Mouse (Mus musculus) spleen, postnatal 4 days (tissue): Measurements from ENCODE around the gene Pop5.
A peak's percentile ranks its signal among the peaks of the same experiment; 100 is the strongest.

ENCODE experiments used
- DNase-seq, 2 experiments: peaks; one replicate each; pipeline ENCODE4 v3.0.0; 2022; ENCODE audit warnings: low spot score in 2 of 2

The Pop5 gene

DNA sequence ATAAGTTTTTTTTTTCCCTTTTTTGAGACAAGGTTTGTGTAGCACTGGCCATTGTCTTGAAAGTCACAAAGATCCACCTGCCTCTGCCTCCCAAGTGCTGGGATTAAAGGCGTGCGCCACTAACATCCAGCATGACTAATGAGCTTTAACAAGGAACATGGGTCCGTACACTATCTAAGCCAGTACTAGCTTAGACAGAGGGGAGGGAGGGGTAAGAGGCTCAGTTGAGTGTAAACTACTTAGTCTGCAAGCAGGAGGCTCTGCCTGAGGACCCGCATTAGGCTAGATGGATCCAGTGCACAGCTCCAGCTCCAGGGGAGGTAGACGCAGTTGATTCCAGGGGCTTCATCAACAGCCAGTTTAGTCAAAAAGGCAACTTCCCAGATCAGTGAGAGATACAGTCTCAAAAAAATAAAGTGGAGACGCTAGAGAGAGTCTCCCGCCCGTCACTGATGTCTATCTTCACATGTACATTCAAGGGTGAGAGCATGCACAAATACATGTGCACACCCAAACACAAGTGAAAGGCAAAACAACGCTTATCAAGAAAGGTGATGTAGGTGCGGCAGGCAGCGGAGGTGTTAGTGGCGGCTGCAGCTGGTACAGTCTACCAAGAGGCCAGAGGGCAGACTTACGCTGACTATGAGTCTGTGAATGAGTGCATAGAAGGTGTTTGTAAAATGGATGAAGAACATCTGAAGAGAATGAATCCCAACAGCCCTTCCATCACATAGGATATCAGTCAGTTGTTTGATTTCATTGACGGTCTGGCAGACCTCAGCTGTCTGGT is 27.1 kb downstream of the Pop5 start:
- DNase-seq: no peak

DNA sequence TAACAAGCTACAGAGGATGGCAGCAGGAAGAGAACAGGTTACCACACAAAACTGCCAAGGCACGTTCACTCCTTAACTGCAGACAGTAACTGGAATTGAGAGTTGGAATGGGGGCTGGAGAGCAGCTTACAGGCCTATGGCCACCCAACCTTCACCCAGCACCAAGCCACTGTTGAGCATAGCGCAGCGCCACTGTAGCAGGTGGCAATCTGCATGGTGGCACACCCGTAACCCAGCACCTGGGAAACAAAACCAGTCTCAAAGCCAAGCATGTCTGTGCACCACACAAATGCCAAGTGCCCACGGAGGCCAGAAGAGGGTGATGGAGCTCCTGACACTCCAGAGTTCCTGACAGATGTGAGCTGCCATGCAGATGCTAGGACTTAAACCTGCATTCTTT is 30.7 kb downstream of the Pop5 start:
- no peak for DNase-seq

DNA sequence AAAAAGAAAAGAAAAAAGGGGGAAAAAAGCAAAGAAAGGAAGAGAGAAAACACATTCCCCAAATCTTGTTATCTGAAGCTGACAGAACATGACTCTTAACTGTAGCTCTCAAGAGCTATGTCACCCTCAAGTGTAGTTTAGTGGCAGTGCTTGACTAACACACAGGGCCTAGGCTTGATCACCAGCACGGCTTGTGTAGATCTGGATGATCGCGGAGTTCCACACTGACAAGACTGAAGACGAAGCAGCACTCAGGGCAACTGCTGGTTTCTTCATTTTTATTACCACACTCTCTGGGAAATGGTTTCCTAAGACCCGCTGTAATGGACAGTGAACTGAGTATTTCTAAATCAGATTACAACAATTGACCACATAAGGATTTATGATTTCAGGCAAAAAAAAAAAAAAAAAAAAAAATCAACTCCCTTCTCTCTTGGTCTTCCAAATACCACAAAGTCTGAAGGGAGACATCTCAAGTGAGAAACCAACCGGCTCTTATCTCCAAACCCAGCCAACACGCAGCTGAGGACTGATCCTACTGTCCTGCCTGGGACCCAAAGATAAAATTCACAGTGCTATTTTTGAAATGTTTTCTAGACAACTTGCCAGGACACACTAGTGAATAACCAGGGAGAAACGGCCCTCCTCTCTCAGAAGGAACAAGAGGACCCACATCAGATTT is 31.3 kb downstream of the Pop5 start:
- DNase-seq: peak in 1 of 2 experiments; percentile 72

DNA sequence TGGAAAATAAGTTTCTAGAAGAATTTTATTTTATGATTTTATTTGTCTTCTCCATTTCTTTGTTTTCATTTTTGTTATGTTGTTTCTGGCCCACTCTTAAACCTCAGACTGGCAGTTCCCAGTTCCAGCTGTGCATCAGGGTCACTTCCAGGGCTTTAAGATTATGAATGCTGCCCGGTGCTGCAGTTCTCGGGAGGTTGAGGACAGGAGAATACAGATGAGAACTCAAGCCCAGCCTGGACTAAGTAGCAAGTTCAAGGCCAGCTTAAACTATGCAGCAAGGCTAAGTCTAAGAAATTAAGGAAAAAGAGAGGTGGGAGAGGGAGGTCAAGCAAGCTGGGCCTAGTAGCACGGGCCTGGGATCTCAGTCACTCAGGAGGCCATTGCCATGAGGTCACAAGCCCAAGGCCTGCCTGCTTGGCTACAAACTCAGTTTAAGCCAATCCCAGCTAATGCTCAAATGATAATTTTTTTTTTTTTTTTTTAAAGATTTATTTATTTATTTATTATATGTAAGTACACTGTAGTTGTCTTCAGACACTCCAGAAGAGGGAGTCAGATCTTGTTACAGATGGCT is 31.9 kb downstream of the Pop5 start:
- no peak for DNase-seq

DNA sequence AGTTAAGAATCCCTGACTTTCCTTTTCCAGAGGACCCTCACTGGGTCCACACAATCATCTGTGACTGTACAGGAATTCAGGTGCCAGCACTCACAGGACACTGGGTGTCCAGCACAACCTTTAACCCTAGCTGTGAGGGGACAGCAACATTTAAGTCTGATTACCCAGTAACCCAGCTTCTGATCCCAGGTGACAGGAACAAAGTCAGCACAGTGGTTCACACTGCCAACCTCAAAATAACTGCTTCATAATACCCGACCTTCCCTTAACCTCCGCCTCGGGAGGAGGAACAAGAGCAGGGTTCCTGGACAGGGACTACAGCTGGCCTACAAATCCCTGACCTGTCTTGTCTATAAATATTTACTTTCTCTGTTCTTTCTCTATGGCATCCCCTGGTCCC is 32.6 kb downstream of the Pop5 start:
- no peak for DNase-seq

DNA sequence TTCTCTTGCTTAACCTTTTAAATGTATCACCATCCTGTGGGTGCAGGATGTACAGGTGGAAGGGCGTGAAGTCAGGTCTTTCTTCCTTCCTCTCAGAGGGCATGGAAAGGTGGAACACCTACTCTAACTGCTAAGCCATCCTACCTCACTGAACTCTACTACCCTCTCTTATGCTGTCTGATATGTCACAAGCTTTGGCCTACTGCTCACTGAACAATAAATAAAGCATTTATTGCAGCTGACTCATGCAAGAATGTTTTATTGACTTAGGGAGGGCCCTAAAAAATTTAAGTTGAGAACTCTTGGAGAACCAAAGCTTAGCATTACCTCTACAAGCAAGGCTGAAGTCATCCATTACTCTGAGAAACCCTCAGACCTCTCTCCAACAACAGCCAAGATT is 34.3 kb downstream of the Pop5 start:
- DNase-seq: no peak

DNA sequence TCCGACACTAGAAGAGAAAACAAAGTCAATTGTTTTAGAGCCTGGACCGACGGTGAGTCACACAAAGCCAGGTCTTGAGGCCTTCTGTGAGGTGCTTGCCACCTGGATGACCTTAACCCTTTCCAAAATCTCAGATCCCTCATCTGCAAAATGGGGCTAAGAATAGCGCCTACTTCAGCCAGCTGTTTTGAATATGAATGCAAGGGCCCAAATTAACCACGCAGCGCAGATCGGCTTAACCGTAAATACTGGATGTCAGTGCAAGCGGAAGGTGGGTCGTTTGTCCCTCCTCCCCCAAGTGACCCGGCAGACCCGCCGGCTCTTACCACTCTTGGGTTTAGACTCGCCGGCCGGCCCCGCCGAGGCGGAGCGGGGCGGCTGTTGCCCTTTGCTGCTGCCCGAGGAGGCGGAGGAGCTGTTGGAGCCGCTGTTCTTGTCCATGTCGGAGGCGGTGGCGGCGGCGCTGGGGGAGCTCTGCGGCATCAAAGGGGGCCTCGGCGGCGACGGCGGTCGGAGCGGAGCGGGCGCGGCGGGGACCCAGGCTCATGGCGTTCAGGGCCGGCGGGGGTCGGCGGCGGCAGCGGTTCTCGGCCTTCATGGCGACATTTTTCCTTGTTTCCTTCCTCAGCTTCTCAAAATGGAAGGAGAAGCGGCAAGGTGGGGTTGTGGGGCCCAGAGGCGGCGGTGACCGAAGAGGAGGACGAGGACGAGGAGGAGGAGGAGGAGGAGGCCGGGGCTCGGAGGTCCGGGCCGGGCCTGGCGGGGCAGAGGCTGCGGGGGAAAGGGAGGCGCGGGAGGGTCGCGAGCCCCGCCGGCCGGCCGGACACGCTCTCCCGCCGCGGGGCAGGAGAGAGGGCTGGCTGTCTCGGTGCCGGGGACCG is 36.5 kb downstream of the Pop5 start:
- DNase-seq: peak; percentile 53 to 86

DNA sequence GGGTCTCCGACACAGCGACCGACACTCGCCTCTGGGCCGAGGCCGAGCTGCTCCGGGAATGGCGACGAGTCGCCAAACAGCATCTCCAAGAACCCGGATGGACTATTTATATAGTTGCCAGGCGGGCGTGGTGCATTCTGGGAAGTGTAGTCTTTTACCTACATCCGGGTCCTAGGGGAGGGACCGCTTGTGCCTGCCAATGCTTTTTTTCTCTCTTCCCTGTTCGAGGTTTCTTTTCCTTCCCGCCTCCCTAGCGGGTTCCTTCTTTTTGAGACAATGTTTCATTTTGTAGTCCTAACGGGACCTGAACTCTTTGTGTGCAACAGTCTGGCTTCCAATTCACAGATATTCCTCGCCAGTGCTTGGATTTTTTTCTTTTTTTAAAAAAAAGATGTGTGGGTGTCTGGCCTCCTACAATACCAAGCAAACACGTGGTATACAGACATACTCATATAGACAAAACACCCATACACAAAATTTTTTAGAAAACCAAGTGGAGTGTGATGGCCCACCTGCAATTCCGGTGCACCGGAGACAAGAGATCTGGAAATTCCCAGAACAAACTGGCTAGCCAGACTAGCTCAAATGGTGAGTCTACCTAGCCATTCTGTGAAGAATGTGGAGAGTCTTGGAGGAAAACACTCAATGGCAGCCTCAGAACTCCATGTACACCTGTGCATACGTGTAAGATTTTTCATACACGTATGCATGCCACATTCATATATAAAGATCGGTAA is 37.3 kb downstream of the Pop5 start, which contains the start of gene Rnf10:
TSS of gene Rnf10 (minus strand) at position 87 of the 737 bp plus-strand sequence.
- DNase-seq: peak; percentile 97 to 98

DNA sequence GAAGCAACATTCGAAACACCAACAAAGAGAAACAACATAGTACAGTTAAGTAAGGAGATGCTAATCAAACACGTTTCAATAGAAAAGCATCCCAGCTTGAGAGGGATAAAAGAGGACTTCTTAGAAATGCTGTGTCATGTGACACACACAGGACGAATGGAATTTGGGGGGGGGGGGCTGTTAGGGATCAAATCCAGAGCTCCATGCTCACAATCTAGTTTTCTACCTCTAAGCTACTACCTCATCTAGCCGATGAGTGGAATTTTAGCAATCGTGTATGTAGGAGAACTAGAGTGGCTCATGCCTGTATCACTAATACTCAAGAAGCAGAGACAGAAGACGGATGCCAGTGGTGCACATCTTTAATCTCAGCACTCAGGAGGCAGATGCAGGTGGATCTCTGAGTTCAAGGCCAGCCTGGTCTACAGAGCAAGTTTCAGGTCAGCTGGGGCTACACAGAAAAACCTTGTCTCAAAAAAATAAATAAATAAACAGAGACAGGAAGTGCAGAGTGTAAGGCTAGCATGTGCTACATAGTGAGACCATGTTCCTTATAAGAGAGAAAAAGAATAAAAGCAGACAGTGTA is 38.0 kb downstream of the Pop5 start:
- DNase-seq: no peak

DNA sequence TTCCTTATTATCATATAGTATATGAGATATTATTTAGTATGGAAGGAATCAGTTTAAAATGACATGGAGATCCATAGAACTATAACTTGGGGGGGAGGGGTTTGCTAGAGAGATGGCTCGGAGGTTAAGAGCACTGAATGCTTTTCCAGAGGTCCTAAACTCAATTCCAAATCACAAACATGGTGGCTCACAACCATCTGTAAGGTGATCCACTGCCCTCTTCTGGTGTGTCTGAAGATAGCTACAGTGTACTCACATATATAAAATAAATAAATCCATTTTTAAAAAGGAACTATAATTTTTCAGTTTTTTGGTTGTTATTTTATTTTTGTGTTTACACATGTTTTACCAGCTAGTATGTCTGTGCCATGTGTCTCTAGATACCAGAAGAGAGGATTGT is 38.7 kb downstream of the Pop5 start:
- DNase-seq: no peak

DNA sequence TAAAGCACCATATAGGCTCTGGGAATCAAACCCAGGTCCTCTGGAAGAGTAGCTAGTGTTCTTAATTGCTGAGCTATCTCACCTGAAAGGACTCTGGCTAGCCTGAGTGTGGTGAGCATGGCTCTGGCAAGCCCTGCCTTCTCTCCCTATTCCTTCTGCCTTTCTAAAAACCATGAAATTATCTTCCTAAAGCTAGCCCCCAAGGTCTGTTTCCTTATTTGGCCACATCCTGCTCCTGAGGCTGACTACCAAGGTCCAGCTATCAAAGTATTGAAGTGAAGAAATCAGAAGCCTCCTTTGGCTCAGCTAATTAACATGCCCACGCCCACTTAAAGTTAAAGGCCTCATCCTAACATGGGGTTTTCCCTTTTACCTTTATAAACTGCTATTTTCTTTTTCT is 39.1 kb downstream of the Pop5 start:
- DNase-seq: no peak

DNA sequence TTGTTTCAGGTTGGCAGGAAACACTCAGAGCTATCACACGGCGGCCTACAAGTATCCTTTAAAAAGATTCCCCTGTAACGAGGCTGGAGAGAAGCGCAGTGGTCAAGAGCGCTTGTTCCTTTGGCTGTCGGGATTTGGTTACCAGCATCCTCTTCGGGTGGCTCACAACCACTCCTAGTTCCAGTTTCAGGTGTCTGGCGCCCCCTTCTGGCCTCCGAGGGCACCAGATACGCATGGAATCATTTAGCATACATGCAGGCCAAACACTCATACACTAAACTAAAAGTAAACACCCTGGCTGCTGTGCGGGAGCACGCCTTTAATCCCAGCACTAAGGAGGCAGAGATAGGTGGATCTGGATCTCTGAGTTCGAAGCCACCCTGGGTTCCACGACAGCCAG is 40.4 kb downstream of the Pop5 start:
- peak; percentile 58 to 75 for DNase-seq

DNA sequence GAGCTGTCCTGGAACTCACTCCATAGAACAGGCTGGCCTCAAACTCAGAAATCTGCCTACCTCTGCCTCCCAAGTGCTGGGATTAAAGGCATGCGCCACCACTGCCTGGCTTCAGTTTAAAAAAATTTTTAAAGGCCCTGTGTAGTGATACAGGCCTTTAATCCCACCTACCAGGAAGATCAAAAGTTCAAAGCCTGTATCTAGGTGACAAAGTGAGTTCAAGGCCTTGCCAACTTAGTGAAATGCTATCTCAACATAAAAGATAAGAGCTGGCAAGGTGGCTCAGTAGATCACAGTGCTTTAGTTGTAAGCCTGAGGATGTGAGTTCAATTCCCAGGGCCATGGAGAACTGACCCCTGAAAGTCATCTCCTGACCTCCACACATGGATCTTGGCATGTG is 42.4 kb downstream of the Pop5 start:
- DNase-seq: no peak

DNA sequence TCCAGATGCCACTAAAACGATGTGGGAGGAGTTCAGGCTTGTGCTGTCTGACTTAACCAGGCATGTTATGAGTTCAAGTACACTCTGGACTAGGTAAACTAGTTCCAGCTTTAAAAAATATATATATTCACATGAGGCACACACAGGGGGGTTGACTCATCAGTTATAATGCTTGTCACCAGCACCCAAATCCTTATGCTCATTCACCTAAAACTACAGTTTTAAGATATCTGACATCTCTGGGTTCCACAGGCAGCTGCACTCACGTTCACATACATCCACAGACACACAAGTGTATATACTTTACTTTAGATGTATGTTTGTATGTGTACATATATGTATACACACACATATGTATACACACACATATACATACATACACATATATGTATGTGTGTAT is 43.1 kb downstream of the Pop5 start:
- no peak for DNase-seq

DNA sequence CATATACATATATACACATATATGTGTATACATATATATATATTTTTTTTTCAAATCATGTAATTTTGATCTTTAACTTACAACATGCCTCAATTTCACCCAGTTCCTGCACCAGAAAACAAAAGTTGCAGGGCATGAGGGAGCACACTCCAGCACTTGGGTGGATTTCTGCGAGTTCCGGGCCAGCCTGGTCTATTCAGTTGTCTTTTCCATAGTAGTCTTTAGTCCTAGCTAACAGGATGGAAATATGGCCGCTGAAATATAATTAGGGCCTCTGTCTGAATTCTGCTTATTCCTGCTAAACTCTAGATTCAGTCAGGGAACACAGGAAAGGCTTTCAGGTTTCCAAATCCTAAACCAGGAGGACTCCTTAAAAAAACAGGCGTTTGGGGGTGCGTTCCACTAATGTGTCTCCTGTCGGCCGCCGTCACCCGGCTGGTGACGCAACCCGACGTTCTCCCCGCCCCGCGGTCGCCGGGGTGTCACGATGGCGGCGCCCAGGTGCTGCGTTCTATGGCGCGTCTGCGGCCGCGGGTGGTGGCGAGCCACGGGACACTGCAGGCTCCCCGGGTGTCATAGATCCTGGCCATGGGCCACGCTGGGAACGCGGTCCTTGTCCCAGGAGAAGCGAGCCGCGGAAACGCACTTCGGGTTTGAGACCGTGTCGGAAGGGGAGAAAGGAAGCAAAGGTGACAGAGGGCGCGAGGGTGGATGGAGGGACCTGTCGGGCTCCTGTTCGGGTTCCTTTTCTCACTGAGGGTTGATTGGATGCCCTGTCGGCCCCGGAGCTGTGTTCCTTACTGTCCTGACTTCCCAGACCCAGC is 43.8 kb downstream of the Pop5 start, which contains the start of gene Coq5:
TSS of gene Coq5 (plus strand) at position 441 of the 824 bp plus-strand sequence.
- peak; percentile 89 to 96 for DNase-seq

DNA sequence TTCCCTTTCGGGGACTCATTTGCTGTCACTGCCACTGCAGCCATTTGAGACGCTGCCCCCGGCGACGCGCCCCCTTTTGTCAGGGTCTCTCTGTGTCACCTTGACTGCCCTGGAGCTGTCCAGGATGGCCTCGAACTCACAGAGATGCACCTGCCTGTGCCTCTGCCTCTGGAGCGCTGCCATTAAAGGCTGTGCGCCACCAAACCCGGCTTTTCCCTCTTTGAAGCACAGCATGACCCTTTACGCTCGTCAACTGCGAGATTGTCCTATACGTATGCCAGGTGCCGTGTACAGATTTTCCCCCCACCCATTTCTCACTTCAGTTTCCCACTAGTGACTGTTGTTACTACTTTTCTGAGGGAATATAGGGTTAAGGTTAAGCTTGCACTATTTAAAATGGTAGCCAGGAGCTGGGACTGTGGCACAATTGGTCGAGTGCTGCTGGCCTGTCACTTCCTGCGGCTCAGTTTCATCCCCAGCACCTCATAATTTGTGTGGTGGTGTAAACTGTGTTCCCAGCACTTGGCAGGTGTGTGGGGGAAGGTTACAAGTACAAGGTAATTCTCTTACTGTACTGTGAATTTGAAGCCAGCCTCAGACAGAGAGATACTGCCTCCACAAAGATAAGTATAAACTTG is 44.5 kb downstream of the Pop5 start:
- peak in 1 of 2 experiments; percentile 69 for DNase-seq

DNA sequence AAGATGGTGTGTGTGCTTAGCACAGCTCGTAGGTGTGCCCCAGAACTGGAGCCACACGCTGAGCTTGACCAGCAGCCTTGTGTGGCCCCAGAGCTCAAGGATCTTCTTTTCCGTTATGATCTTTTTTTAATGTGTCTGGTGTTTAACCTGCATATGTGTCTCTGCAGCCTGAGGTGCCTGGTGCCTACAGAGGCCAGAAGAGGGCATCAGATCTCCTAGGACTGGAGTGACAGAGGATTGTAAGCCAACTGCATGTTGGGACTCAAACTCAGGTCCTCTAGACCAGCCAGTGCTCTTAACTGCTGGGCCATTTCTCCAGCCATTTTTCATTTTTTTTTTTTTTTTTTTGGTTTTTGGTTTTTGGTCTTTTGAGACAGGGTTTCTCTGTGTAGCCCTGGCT is 49.1 kb downstream of the Pop5 start:
- DNase-seq: no peak

DNA sequence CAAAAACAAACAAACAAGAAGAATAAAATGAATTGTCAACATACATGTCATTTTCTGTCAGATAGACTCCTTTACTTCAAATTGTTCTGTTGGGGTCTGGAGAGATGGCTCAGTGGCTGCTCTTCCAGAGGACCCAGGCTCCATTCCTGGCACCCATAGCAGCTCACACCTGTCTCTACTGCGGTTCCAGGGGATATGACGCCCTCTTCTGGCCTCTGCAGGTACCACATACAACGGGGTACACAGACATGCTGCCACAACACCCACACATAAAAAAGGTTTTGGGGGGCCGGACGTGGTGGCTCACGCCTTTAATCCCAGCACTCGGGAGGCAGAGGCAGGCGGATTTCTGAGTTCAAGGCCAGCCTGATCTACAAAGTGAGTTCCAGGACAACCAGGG is 58.5 kb downstream of the Pop5 start:
- no peak for DNase-seq
